Mouse (Mus musculus): ENCODE data around the gene Crp.

The Crp gene

DNA sequence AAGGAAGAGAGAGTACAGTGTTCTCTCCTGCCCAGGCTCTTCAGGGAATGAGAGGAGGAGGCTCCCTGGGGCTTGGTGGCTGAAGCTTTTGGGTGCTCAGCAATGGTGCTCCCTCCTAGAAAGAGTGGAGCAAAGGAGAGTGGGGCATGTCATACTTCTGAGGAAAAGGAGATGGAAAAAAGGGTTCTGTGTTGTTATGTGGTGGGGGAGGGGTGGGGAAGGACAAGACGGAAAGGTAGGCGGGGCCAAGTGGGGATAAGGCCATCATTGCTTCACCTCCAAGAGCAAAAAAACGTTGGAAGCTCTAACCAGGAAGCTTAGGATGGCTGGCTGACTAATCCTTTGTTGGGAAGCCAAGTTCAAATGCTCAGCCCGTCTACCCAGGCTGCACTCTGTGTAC is 14.1 kb downstream of the Crp start:
- no peak for DNase-seq (ENCODE audit: extremely low spot score)

DNA sequence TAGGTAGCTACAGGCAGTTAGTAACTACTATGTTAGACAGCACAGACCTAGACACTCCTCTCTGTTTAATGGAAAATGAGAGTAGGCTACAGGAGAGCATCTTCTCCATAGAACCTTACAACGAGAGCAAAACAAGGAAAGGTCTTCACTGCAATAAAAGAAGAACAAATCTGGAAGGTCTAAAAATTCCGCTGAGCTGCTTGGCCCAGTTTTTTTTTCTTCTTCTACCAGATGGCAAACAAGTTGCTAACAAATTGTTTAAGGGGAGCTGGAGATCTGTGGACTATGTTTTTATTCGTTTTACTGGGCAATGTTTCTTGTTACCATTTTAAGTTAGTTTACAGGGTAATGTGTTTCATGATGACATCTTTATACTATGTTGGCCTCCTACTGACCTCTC is 53.4 kb downstream of the Crp start:
- DNase-seq (ENCODE audit: extremely low spot score) = no peak

DNA sequence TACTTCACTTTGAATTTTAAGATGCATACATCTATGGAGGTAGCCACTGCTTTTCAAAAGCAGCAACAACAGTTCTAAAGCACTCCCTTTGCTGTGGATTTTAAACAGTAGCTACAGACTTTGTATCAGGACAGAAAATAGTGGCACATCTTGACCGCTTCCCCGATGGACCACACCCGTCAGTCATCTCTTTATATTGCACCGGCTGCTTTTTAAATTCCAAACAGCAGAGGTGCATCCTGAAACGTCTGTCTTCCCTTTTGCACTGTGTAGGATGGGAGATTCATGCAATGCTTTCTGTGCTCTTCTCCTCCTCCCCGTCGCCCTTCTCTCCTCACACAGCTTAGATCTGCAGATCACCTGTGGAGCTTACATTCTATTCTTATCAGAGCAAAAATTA is 57.3 kb downstream of the Crp start:
- no peak for DNase-seq (ENCODE audit: extremely low spot score)

DNA sequence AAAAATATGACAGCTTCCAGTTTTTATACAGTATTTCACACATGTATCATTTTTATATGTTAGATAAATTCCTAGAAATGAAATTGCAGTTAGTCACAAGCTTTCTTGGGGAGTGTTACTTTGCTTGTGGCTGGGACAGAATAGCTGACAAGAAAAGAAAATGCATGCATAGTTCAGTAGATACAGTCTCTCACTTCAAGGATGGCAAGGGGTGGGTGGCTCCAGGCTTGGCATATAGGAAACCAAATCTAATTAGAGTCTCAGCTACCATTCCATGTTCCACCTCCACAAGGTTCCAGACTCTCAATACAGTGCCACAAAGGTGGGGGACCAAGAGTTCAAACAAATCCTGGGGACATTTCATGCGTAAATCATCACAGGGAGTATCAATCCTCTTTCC is 61.7 kb downstream of the Crp start:
- no peak for DNase-seq (ENCODE audit: extremely low spot score)

DNA sequence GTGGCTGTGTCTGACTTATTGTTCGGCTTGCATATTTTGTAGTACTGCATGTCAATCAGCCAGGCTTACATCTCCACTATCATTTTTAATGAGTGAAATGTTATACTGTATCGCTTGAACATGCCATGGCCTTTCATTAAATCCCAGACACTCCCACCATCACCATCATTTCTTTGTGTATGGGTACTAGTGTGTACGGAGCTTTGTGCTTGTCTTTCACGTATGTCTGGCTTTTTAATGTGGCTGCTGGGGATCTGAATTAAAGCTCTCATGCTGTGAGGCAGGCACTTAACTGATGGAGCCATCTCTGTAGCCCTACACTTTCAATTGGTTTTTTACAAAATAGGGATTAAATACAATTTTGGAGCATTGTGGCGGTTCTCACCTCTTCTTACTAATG is 81.3 kb downstream of the Crp start:
- no peak for DNase-seq (ENCODE audit: extremely low spot score)

DNA sequence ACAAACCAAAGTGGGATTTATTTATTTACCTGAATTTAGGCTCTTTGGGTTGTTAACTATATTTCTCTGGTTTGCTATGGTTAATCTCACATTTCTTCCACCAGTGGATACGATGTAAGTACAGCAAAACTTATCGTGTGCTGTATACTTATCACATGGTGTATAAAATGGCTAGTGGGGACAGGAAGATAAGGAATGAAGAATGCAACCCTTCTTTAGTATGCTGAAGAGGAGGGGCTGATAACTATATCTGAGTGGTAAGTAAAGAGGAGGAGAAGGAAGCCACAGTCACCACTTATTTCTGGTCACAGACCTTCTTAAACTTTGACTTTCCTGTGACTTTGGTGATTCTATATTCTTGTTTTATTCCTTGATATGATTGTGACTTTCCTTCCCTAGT is 87.5 kb downstream of the Crp start:
- no peak for DNase-seq (ENCODE audit: extremely low spot score)

DNA sequence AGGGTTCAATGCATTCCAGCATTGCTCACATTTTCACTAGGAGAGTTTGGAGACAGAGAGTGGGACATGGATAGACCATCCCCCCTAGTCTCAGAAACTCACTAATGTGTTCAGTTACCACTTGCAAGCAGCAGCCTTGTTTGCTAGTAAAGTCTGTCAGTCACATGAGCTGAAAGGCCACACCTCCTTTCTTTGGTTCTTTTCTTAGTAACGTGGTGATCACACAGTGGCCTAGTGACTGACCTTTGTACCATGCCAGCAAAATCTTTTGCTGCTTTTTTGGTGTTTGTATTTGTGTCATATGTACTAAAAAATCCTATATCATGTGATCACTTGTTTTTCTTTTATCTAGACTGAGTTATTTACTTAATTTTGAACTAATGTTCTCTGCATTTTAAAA is 88.0 kb downstream of the Crp start:
- DNase-seq (ENCODE audit: extremely low spot score) = no peak

DNA sequence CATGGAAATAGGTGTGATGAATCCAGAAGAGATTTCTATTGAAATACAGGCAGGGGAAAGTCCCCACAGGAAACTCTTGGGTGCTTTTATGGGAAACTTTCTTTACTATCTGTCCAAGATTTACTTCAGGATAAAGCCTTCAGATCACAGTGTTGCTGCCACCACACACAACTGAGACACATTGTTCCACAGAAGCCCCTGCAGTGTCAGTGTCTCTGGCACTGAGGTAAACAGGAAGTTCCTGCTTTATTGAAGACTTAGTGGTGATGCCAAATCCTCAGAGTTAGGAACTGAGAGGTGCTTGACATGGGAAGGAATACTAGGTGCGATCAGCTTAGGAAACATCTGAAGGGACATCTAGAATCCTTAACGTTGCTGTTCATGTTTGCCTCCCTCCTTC is 131.1 kb downstream of the Crp start:
- no peak for DNase-seq (ENCODE audit: extremely low spot score)

DNA sequence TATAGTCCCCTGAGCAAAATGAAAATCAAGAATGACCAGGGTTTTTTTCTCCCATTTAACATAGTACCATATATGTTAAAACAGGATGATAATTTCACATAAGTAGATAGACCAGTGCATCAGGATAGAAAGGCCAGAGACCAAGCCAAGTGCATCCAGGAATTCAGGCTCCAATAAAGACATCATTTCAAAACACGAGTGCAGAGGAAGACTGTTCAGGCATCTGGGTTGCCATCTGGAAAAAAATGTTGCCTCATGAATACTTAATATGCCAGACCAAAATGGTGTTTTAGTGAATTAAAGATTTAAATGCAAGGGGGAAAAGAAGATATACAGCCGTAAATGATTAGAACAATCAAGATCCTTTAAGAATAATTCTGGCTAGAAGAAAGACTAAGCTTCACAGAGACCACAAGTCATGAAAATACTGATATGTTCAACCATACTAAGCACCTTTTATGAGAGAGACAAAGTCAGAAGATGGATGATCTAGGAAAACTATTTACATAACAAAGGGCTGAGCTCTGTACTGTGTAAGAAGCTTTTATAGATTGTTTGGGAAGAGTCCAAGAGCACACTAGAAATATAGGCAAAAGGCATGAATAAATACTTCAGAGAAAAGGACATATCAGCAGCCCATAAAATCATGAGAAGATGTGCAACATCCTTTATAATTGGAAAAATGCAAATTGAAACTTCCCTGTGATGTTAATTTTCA is 149.3 kb downstream of the Crp start:
- no peak for DNase-seq (ENCODE audit: extremely low spot score)

DNA sequence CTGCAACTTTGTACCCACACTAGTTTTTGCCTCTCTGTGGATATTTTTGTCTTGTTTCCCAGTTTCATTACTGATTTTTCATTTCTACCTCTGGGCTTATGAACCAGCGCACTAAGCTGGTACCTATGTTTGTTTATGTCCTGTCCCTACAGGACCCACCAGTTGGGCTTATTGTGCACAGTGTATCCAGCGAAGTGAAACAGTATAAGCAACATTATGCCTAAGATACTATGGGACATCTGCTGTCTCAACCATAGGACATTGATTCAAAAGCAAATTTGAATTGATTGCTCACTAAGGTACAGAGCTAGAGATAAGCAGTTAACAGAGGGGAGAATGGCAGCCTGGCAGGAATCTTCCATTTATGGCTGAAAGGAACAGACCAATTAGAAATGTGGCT is 150.3 kb downstream of the Crp start:
- no peak for DNase-seq (ENCODE audit: extremely low spot score)

DNA sequence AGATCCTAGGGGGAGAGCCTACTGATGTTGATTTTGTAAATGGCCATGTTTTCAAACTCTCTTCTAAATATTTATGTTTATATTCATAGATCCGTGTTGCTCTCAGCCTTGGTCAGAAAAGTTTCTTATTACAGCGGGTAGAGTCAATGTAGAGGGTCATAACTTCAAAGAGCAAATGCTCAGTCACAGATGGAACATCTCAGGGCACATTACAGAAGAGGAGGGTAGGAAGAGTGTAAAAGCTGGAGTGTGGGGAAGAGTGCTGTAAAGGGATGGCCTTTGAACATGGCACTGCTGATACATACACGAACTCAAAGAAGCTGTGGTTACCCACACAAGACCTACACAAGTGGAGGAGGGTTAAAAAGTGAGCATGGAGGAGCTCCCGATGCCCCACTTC is 177.4 kb downstream of the Crp start:
- DNase-seq (ENCODE audit: extremely low spot score) = no peak

DNA sequence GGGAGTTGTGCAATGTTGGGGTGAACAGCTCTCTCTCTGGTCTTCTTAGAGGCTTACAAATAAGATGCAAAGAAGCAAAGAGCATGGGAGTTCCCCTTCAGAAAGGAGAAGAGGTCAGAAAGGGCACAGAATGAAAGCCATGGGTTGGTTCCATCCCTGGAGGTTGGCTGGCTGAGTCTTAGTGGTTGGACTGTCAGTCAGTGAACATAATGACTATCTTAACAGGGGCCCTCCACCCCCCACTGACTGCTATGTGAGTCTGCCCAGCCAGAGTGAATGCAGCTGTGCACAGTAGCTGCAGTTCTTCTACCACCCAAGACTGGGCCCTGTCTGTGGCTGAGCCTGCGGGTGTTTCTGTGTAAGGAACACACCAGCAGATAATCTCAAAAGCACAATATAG is 178.8 kb downstream of the Crp start:
- DNase-seq (ENCODE audit: extremely low spot score) = no peak

All from embryo, embryonic 9.5 days (tissue).